Mouse (Mus musculus) kidney, postnatal 0 days (tissue): ENCODE results near the gene Lipn. TPM values are rescaled to one million over a fixed set of nuclear protein-coding genes. Genes with fewer than 3 reads are reported as not detected.

ENCODE experiments used
- ATAC-seq: fragments of 200-750 bp; cut with Nextera tagmentation; replicated peaks from 2 replicates; pipeline ENCODE4 v1.8.0; 2017; ENCODE audit warnings: low read depth, moderate number of reproducible peaks, moderate TSS enrichment, moderate library complexity; ENCODE audit not compliant: low FRiP score
- DNase-seq: peaks from one replicate; pipeline ENCODE4 v3.0.0-alpha.2; 2016; ENCODE audit warnings: low spot score
- H3K27ac ChIP-seq: fragments of 300-500 bp; sonication (generic); 2 replicates; pipeline ENCODE4 v1.5.1; 2014; ENCODE audit warnings: mild to moderate bottlenecking
- H3K27me3 ChIP-seq: fragments of 300-500 bp; sonication (generic); 2 replicates; pipeline ENCODE4 v1.6.1; 2014; ENCODE audit warnings: low read length, mixed read lengths; ENCODE audit not compliant: insufficient read depth
- H3K36me3 ChIP-seq: fragments of 300-500 bp; sonication (generic); 2 replicates; pipeline ENCODE4 v1.6.1; 2014; ENCODE audit warnings: low read length, mixed read lengths; ENCODE audit not compliant: insufficient read depth
- H3K4me1 ChIP-seq: fragments of 300-500 bp; sonication (generic); replicated peaks from 2 replicates; pipeline ENCODE4 v1.6.1; 2014; ENCODE audit warnings: antibody characterized with exemption, low read length, mixed read lengths; ENCODE audit not compliant: insufficient read depth
- H3K4me2 ChIP-seq: fragments of 300-500 bp; sonication (generic); 2 replicates; pipeline ENCODE4 v1.6.1; 2014; ENCODE audit warnings: mild to moderate bottlenecking, low read length, moderate library complexity, mixed read lengths
- H3K4me3 ChIP-seq: fragments of 300-500 bp; sonication (generic); replicated peaks from 2 replicates; pipeline ENCODE4 v1.5.1; 2014; ENCODE audit warnings: low read depth, low read length
- H3K9ac ChIP-seq: fragments of 300-500 bp; sonication (generic); 2 replicates; pipeline ENCODE4 v1.6.1; 2014; ENCODE audit warnings: low read depth, low read length
- H3K9me3 ChIP-seq: fragments of 300-500 bp; sonication (generic); replicated peaks from 2 replicates; pipeline ENCODE4 v1.6.1; 2016; ENCODE audit warnings: low read length, inconsistent platforms, mixed read lengths
- CTCF ChIP-seq: IDR thresholded peaks from 2 replicates; pipeline ENCODE4 v1.5.1; 2016; ENCODE audit warnings: antibody characterized with exemption, low read depth, mild to moderate bottlenecking, moderate library complexity
- WGBS: fragments of 180-500 bp; shearing (Covaris S2); extraction: QIAGEN DNeasy Blood & Tissue Kit; methylation state at CpG from one replicate; pipeline ENCODE4 v1.1.7; 2014; 5-methylcytosine and 5-hydroxymethylcytosine counted together
- polyA plus RNA-seq: library from polyadenylated mRNA; unstranded; fragments of >200 nt; fragmentation: Nextera tagmentation; extraction: Ambion mirVana; gene quantifications from 2 replicates; pipeline ENCODE4 v1.2.1, GENCODE M21; 2015

The Lipn gene
- not detected in 2 replicates for polyA plus RNA-seq

DNA sequence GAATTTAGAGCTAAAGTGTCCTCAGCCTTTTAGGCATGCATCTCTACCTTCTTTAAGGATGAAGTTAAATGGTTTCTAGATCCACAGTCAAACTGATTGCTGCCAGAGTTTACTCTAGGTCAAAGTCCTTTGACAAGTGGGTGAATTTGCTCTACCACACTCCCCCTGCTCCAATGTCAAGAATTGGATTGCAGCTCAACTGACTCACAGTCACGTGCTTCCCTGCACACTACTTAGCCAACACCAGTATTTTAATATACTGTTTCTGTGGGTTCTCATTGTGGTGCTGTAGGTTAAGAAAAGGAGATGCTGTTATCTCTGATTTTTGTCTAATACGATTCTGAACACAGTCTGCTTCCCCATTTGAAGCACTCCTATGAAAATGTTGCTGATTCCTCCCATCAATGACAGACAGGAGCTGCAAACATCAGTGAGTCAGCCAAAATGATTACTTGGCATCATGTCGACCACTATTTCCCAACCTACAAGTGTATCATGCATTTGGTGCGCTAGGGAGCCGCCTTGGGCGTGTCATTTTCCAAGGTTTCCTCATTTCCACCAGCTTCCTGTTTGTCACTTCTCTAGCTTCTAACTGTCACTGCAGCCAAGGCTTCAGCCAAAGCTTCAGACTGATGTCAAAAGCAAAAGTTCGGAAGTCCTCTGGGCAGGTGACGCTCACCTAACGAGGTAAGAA, at the start of gene Lipn:
TSS of gene Lipn (plus strand) at position 580 of the 694 bp plus-strand sequence.
- Histone ChIP-seq H3K27me3 (no peaks in the 10 kb centered on the region), H3K4me2 (no peak within 1 kb of the TSS), H3K27ac (no peak within 1 kb of the TSS), H3K36me3 (no peaks in the 10 kb centered on the region), H3K4me3 (no peak within 1 kb of the TSS), H3K9ac (no peak within 1 kb of the TSS), H3K9me3 (no peaks in the 10 kb centered on the region), H3K4me1 (no peaks in the 10 kb centered on the region)
- ATAC-seq (no peak), DNase-seq (no peak)
- no peak for TF ChIP-seq CTCF
- WGBS: 88% methylated on average over 9 of the region's 9 CpGs

DNA sequence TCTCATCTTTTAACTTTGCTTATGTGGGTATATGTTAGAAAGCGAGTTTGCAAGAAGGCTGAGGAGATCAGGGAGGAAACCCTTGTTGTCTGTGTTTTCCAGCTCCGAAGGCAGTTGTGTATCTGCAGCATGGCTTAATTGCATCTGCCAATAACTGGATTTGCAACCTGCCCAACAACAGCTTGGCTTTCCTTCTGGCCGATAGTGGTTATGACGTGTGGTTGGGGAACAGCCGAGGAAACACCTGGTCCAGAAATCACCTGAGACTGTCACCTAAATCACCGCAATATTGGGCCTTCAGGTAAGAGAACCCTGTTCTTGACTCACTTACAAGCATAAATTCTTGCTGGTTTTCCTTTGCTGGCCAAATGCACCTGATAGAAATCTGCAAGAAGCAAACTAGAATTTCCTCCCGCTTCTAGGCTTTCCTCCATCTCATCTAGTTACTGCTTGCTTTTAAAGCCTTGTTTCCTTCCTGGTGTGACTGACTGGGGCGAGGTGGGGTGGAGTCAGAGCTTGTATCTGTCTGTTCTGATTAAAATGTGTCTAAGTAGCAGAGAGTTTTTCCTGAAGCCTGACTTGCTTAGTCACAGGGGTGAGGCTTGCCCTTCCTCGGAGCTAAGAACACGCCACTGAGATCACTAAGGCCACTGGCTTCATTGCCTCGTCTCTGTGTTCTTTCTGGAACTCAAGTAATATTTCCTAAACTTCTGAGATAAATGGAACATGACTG, 45.6 kb upstream of the Lipn start:
- no peak for DNase-seq
- no peak overlapping the region for H3K27ac ChIP-seq
- H3K27me3 ChIP-seq: no peaks in the 10 kb centered on the region
- no peaks in the 10 kb centered on the region for H3K9me3 ChIP-seq
- H3K9ac ChIP-seq: no peak overlapping the region
- H3K4me3 ChIP-seq: no peak overlapping the region
- TF ChIP-seq CTCF: no peak
- no peak overlapping the region for H3K4me2 ChIP-seq
- WGBS: 80% methylated on average over 11 of the region's 11 CpGs
- no peaks in the 10 kb centered on the region for H3K36me3 ChIP-seq
- no peaks in the 10 kb centered on the region for H3K4me1 ChIP-seq
- ATAC-seq: no peak

DNA sequence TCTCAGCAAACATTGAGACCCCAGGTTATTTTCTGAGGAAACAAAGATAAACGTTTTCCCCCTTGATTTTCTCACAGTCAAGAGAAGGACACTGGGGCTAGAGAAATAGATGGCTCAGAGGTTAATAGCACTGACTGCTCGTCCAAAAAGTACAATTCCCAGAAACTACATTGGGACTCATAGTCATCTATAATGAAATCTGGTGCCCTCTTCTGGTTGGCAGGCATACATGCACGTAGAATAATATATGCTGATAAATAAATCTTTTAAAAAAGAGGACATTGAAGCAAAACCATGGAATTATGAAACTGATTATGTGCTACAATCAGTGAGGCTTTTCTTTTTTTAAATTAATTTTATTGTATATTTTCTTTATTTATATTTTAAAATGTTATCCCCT, 44.4 kb upstream of the Lipn start:
- no peaks in the 10 kb centered on the region for H3K4me1 ChIP-seq
- H3K27me3 ChIP-seq: no peaks in the 10 kb centered on the region
- WGBS: 28% methylated on average over 3 of the region's 3 CpGs
- peak; percentile 75 for TF ChIP-seq CTCF
- H3K4me3 ChIP-seq: no peak overlapping the region
- ATAC-seq (no peak), DNase-seq (peak; percentile 71)
- H3K9me3 ChIP-seq: no peaks in the 10 kb centered on the region
- no peak overlapping the region for H3K9ac ChIP-seq
- no peak overlapping the region for H3K27ac ChIP-seq
- H3K36me3 ChIP-seq: no peaks in the 10 kb centered on the region
- H3K4me2 ChIP-seq: no peak overlapping the region

DNA sequence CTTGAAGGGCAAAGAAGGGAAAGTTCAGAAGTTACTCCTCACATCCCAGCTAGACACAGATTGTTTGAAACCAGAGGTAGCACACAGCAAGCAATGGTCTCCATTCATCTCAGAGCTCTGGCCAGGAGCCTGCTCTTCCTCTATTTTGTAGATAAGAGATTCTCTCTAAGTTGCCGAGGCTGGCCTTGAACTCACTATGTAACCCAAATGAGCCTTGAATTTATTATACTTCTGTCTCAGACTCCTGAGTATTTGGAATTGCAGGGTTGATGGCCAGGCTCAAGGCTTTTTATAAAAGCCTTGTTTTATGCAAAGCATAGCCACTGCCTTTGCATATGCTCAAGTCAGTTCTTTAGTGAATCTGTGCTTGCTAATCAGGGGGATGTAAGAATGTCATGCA, 27.4 kb upstream of the Lipn start:
- ATAC-seq: no peak
- Histone ChIP-seq H3K9ac (no peak overlapping the region), H3K27ac (no peak overlapping the region), H3K9me3 (no peaks in the 10 kb centered on the region), H3K36me3 (no peaks in the 10 kb centered on the region), H3K27me3 (no peaks in the 10 kb centered on the region), H3K4me2 (no peak overlapping the region), H3K4me3 (no peak overlapping the region), H3K4me1 (no peaks in the 10 kb centered on the region)
- no peak for DNase-seq
- WGBS: 85% methylated on average over 1 of the region's 1 CpGs
- TF ChIP-seq CTCF: no peak

DNA sequence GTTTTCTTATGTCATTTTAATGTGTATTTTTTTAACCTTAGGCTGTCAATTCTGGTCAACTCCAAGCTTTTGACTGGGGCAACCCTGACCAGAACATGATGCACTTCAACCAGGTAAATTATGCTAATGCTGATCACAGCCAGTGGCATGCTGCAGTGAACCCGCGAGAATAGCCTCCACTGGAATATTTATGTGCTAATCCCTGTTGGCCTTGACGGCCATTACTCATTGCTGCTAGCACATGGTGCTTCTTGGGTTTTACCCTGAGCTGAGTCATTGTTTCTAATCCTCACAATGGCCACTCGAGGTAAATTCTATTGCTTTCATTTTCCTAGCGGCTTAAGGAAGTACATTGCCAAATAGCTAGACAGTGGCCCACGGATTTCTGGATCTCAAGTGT, 24.1 kb upstream of the Lipn start:
- Histone ChIP-seq H3K9me3 (no peaks in the 10 kb centered on the region), H3K27me3 (no peaks in the 10 kb centered on the region), H3K4me1 (no peaks in the 10 kb centered on the region), H3K36me3 (no peaks in the 10 kb centered on the region), H3K9ac (no peak overlapping the region), H3K4me2 (no peak overlapping the region), H3K4me3 (no peak overlapping the region), H3K27ac (no peak overlapping the region)
- 39% methylated on average over 6 of the region's 6 CpGs for WGBS
- ATAC-seq (no peak), DNase-seq (no peak)
- no peak for TF ChIP-seq CTCF

DNA sequence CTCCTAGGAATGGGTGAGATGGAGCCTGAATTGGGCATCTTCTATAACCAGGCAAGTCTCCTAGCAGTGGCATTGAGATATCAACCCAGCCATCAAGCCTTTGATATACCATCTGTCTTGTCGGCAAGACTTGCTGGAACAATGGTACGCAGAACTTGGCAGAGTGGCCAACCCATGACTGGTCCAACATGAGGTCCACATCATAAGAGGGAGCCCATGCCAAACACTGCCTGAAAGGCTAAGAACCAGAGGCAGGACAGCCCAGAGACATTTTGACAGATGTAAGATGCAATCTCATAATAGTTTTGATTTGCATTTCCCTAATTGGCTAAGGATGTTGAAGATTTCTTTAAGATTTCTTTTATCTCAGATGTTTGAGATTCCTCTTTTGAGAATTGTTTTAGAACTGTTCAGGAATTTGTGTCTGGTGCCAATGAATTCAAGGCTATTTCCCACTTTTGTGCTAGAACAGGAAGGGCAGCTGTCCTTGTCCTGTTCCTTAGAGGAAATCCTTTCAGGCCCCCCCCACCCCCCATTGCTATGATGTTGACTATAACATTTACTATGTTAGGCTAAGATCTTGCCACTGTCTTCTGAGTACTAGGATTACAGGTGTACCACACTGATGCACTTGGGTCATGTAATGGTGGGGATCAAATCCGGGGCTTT, 17.7 kb upstream of the Lipn start:
- WGBS: 81% methylated on average over 3 of the region's 3 CpGs
- H3K27me3 ChIP-seq: no peaks in the 10 kb centered on the region

More for the DNA sequence above, 17.7 kb upstream of the Lipn start:
- Histone ChIP-seq H3K36me3 (no peaks in the 10 kb centered on the region), H3K9ac (no peak overlapping the region), H3K4me1 (no peaks in the 10 kb centered on the region), H3K4me3 (no peak overlapping the region), H3K9me3 (no peaks in the 10 kb centered on the region), H3K27ac (no peak overlapping the region), H3K4me2 (no peak overlapping the region)
- DNase-seq (no peak), ATAC-seq (no peak)
- no peak for TF ChIP-seq CTCF
